Mouse (Mus musculus) heart, postnatal 25 days (tissue): ENCODE data around the gene Mcl1. TPM values are rescaled to one million over a fixed set of nuclear protein-coding genes. Genes with fewer than 3 reads are reported as not detected.
"Not testable (repeated sequence)": the region's sequence is repeated elsewhere in the genome, so short reads cannot be mapped to it uniquely, and the experiment has no call there.

ENCODE experiments used
- DNase-seq: peaks from one replicate; pipeline ENCODE4 v3.0.0; 2022; ENCODE audit warnings: low spot score
- intact Hi-C: fragments of 180-260 bp; cut with DNase I; formaldehyde crosslinking; loops from one replicate; pipeline ENCODE4 v1.15.1; 2025
- total RNA-seq, 2 experiments: library from RNA; stranded (reverse); gene quantifications; 2 replicates each; pipeline ENCODE4 v1.2.3; 2021

Gene Mcl1
- total RNA-seq, 2 experiments from 2014 or later, result 128 to 152 TPM

DNA sequence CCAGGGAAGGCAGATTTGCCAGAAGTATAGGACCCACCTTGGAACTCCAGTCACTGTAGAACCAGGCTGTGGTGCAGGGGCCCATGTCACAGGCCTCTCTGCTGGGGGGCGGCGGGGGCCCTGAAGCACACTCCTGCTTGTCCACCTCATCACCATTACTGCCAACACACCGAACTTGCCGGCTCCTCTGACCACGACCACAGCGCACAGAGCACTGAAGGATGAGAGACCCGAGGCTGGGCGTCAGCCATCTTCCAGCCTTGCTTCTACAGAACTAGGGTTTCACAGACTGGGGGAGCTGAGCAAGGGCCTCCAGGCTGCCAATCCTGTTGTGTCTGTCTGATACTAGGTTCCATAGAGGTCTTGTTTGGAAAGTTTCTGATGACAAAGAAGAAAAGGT, 21.0 kb downstream of the Mcl1 start:
- intact Hi-C loops, result loop anchor here (5.0 kb wide), 1 partner anchor 93 kb away; no protein-coding TSS in a partner anchor
- no peak for DNase-seq

DNA sequence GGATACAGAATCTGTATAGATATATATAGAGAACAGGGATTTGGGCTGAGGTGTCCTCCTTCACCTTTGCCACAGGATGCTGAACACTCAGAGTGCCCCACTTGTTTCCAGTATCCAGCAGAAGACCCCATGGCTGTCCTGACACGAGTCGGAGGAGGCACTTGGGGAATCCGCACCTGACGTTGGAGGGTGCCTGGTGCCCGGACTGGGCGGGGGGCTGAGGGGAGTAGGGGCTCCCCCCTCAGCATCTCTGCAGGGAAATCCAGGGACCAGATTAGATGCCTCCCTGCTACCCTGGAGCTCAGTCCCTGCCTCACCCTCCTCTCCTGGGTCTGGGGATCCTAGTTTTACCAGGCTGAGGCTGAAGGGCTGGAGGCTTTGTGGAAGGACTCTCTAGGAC, 22.1 kb downstream of the Mcl1 start:
- intact Hi-C loops, result no loop called here

GRCm38 (mm10) chr3:95681365-95681764, 22.8 kb downstream of the Mcl1 start:
- intact Hi-C loops, result no loop called here
- no peak for DNase-seq

More for the DNA sequence above, 22.1 kb downstream of the Mcl1 start:
- no peak for DNase-seq

DNA sequence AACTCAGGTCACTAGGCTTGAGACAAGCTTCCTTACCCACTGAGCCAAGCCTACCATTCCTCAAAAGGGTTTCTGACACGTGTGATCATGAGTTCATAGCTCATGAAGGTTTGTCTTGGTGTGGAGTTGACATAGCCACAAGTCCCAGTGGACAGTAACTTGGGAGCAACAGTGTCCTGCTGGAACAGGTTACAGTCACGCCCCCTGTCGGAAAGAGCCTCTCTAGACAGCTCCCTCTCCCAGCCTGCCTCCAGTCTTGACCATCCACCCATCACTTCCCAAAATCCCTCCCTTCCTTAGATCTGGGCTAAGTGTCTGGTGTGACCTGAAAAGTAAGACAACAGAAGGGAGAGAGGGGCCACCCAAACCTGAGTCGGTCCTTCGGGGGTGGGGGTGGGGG, 24.3 kb downstream of the Mcl1 start:
- no peak for DNase-seq
- intact Hi-C loops, result no loop called here

GRCm38 (mm10) chr3:95684846-95685245, 26.3 kb downstream of the Mcl1 start:
- intact Hi-C loops, result no loop called here
- no peak for DNase-seq

DNA sequence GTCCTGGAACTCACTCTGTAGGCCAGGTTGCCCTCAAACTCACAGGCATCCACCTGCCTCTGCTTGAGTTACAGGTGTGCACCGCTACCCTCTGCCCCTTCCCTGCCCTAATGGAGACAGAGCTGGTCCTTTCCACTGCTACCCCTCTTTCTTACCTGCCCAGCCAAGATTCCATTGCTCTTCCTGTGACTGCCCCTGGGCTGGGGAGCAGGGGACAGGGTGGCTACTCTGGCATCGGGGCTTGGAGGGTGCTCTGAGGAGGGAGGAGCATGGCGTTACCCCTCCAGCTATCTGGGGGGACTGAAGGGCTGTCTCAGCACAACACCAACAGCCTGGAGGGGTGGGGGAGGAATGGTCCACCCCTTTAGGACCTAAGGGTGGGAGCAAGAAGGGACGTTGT, 26.7 kb downstream of the Mcl1 start:
- no peak for DNase-seq
- intact Hi-C loops, result no loop called here

GRCm38 (mm10) chr3:95685701-95686100, 27.1 kb downstream of the Mcl1 start:
- intact Hi-C loops, result no loop called here
- DNase-seq, result no peak

DNA sequence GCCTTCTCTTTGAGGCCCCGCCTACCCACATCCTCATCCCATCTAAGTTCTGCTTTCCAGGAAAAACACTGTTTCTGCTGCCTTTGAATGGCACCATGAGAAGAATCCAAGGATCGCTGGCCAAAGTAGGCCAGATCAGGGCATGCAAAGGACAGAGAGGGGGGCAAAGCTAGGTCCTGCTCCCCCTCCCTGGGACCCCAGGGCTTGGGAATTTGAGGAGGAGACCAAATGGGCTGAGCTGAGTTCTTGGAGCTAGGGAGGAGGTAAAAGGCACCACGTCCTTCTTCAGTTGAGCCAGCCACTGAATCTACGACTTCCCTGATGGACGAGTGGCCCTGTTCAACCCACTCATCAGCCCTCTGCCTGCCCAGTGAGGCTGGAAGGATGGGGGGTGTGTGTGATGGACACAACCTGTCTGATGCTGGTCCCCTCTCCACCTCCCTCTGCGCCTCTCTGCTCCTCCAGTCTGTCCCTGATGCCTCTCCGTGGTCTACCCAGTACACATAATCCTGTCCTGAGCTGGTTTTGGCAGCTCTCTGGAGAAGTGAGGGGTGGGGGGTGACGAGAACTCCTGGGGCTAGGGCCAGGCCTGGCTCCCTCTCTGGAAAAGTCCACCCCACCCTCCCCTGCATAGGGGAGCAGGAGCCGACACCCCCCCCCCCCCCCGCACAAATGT, 28.0 kb downstream of the Mcl1 start:
- DNase-seq, result no peak
- intact Hi-C loops, result no loop called here

GRCm38 (mm10) chr3:95687168-95687523, 28.6 kb downstream of the Mcl1 start:
- intact Hi-C loops, result no loop called here
- no peak for DNase-seq

DNA sequence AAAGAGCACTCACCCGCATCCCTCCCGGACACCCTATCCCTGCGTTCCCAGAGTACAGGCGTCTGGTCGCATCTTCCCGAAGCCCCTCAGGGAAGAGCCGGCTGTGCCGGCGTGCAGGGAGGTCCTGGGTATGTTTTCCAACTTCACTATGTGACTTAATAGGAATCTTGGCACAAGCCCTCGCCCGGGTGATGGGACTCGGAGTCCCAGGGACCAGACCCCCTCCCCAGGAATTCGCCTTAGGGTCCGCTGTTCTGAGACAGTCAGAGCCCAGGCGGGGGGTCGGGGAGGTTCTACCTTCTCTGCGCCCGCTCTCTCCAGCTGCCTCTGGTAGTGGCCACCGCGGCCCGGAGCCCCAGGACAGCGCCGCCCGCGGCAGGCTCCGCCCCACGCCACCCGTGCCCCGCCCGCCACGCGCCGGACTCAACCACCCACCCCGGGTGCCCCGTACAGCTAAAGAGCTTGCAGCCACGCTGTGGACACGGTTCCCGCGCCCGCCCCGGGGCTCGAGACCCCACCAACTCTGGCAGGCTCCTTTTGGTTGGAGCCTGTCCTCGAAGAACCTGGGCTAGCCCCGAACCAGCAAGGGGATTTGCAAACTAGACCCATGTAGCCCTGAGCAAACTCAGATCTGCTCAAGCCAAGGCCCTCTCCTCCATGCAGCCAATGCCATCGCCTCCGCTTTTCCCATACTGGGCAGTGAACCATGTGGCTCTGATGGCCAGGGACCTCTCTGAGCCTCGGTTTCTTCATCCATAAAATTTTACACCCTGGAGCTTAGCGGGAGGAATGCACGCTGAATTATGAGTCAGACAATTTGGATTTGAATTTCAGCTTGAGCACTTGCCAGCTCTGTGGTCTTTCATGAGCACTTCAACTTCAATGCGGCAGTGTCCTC, 29.2 kb downstream of the Mcl1 start, which contains the start of gene Adamtsl4:
Gene Adamtsl4 (minus strand): TSS at position 394 of the 898 bp plus-strand sequence.
- peak; percentile 76 for DNase-seq
- intact Hi-C loops, result no loop called here

GRCm38 (mm10) chr3:95689171-95689915, 30.8 kb downstream of the Mcl1 start:
- intact Hi-C loops, result no loop called here
- no peak for DNase-seq

DNA sequence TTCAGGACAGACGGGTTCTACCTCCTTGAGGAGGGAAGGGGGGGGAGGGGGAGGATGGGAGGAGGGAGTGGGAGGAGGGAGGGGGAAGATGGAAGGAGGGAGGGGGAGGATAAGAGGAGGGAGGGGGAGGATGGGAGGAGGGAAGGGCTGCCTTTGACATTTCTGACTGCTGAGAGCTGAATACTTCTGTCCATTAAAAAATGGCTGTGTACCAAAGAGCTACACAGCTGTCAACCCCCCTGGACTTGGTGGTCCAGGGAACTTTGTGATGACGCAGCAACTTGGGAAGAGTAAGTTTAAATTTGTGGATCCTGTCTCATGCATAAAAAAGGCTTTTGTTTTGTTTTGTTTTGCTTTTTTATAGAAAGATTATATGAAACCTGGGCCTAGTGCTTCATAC, 31.4 kb downstream of the Mcl1 start:
- DNase-seq, result no peak
- intact Hi-C loops, result no loop called here

DNA sequence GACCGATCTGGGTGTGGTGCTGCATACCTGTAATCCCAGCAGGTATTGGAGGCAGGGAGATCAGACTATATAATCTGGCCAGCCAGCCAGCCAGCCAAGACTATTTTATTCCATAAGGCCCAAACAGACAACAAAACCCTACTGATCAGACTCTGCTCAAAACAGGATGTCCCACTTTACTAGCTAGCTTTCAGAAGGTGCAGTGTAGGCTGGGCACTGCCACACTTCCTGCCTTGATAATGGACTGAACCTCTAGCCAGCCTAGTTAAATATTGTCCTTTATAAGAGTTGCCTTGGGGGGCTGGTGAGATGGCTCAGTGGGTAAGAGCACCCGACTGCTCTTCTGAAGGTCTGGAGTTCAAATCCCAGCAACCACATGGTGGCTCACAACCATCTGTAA, 32.0 kb downstream of the Mcl1 start:
- intact Hi-C loops, DNase-seq: not testable (repeated sequence)

DNA sequence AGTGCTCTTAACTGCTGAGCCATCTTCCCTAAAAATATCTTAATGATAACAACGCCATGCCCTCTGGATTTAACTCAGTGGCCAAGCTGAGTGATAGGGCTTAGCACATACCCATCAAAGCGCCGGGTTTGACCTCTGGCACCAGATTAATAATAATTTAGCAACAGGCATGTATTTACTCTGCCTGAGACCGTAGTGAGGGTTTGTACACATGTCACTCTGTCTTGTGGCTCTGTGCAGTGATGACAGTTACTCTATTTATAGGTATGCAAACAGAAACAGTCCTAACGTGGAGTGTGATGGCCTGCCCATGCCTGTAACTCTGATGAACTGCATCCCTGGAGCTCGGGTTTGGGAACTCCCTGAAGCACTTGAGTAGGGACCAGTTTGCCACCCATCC, 34.1 kb downstream of the Mcl1 start:
- intact Hi-C loops, result no loop called here
- no peak for DNase-seq

DNA sequence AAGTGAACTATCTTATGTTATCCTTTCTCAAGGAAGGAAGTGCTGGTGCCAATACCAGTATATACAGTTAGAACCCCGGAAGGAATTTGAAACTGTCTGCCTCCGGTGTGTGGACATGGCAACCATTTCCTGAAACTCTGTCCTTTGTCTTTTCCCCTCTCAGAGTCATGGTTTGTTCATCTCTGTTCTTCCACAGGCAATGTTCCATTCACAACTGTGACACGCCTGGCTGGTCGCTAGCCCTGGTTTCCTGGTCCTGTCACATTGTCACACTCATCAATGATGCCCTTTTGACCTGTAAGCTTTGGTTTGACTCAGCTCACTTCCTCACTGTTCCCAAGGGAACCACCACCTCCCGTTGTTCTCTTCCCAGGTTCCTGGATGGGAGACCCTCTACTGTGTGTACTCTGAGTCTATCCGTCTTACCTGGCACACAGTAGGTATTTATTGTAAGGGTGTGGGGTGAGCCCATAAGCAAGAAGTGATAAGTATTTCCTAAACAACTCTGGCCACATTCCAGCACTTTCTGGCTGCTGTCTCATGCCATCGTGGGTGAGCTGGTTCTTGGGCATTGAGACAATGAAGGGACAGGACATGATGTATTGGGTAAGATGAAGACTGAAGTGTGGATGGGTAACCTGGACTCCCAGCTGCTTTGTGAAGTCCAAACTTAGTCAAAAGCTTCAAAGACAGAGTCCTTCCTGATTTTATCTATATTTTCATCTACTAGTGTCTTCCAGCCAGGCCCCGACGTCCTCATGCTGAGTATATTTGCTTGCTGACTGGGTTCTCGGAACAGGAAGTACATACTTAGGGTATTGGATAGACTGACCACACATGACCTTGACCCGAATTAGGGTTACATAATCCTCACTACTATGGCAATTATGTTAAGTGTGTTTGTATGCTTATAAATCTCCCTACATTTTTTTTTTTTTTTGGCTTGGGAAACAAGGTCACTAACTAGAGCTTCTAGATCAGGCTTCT, 35.5 kb downstream of the Mcl1 start:
- intact Hi-C loops, result no loop called here
- DNase-seq, result no peak

DNA sequence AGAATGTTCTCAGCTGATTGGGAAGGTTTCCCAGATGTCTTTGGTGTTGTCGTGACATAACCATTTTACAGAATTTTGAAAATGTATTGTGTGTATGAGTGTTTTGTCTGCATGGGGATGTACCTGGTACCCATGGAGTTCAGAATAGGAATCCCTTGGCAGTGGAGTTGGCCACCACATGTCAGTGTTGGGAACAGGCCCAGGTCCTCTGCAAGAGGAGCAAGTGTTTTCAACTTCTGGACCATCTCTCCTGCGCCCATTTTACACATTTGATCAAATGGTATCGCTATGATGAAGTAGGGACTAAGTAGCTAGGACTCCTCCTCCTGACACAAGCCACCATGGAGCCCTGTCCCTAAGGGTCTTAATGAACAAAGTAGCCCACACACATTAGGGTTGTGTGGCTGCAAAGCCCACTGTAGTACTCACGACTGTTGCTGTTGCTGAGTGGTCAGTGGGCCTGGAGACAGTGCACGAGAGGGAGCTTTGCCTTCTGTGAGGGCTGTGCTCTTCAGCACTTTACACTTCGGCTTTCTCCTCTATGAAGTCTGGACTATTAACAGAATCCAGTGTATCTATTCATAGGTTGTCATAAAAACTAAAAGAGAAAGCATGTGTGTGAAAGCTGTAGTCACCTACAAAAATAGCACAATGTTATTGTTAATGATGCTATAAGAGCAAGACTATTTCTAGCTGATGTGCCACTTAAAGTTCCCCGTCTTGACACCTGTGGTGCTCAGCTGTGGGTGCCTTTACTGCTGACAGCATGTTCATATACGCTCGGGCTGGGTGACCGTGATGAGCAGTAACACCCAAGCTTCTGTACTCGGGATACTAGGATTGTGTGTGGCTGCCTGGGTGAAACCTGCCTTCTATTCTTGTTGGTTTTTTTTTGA, 36.5 kb downstream of the Mcl1 start:
- intact Hi-C loops, result no loop called here
- no peak for DNase-seq

GRCm38 (mm10) chr3:95695796-95696195, 37.2 kb downstream of the Mcl1 start:
- intact Hi-C loops, result no loop called here
- DNase-seq, result no peak

- intact Hi-C loops, result no loop called here
- DNase-seq, result no peak
Observed at GRCm38 (mm10) chr3:95696360-95696759, 37.8 kb downstream of the Mcl1 start.
